Mouse (Mus musculus) thymus, adult 18-20 months (tissue): Measurements from ENCODE around the gene Nfatc2ip.

Experiments
- DNase-seq, 2 experiments: peaks; one replicate each; pipeline ENCODE4 v3.0.0; 2022; ENCODE audit warnings: mixed read lengths in 2 of 2

Gene Nfatc2ip

GRCm38 (mm10) chr7:126396298-126397119, at the start of gene Nfatc2ip:
Nfatc2ip (minus strand) TSS chr7:126396737.
- DNase-seq: peak; percentile 86 to 93

- no peak for DNase-seq
These were observed 49.7 kb upstream of the Nfatc2ip start for GRCm38 (mm10) chr7:126446217-126446616.

- DNase-seq: no peak
These were observed 48.7 kb upstream of the Nfatc2ip start for GRCm38 (mm10) chr7:126445104-126445815.

GRCm38 (mm10) chr7:126444536-126444935, 48.0 kb upstream of the Nfatc2ip start:
- DNase-seq: no peak

GRCm38 (mm10) chr7:126443997-126444396, 47.5 kb upstream of the Nfatc2ip start:
- no peak for DNase-seq

- no peak for DNase-seq
These were observed 43.6 kb upstream of the Nfatc2ip start for GRCm38 (mm10) chr7:126440134-126440533.

GRCm38 (mm10) chr7:126436851-126437250, 40.3 kb upstream of the Nfatc2ip start:
- DNase-seq: no peak

- DNase-seq: no peak
These were observed 39.3 kb upstream of the Nfatc2ip start for GRCm38 (mm10) chr7:126435801-126436200.

- DNase-seq: no peak
These were observed 38.2 kb upstream of the Nfatc2ip start for GRCm38 (mm10) chr7:126434726-126435125.

GRCm38 (mm10) chr7:126430167-126430566, 33.6 kb upstream of the Nfatc2ip start:
- no peak for DNase-seq

- no peak for DNase-seq
These were observed 33.0 kb upstream of the Nfatc2ip start for GRCm38 (mm10) chr7:126429503-126429898.

GRCm38 (mm10) chr7:126428631-126429502, 32.3 kb upstream of the Nfatc2ip start, which contains the start of gene Rabep2:
Rabep2 (plus strand) TSS chr7:126428759.
- DNase-seq: peak; percentile 81 to 87

- DNase-seq: no peak
These were observed 31.6 kb upstream of the Nfatc2ip start for GRCm38 (mm10) chr7:126428154-126428553.

- no peak for DNase-seq
These were observed 30.9 kb upstream of the Nfatc2ip start for GRCm38 (mm10) chr7:126427323-126427860.

- DNase-seq: no peak
These were observed 27.6 kb upstream of the Nfatc2ip start for GRCm38 (mm10) chr7:126424161-126424560.

- no peak for DNase-seq
These were observed 25.2 kb upstream of the Nfatc2ip start for GRCm38 (mm10) chr7:126421756-126422155.

- no peak for DNase-seq
These were observed 22.0 kb upstream of the Nfatc2ip start for GRCm38 (mm10) chr7:126418496-126418895.

GRCm38 (mm10) chr7:126417606-126418005, 21.1 kb upstream of the Nfatc2ip start:
- DNase-seq: no peak

GRCm38 (mm10) chr7:126417045-126417444, 20.5 kb upstream of the Nfatc2ip start:
- DNase-seq: no peak

- DNase-seq: peak in 1 of 2 experiments; percentile 37
These were observed 20.1 kb upstream of the Nfatc2ip start for GRCm38 (mm10) chr7:126416615-126417014.

GRCm38 (mm10) chr7:126414725-126415124, 18.2 kb upstream of the Nfatc2ip start, which contains the start of gene Cd19:
Cd19 (minus strand) TSS chr7:126414889.
- no peak for DNase-seq

- no peak for DNase-seq
These were observed 14.5 kb upstream of the Nfatc2ip start for GRCm38 (mm10) chr7:126411061-126411460.
